Mouse (Mus musculus): Measurements from ENCODE around the gene Polk. TPM values are rescaled to one million over a fixed set of nuclear protein-coding genes. Genes with fewer than 3 reads are reported as not detected.

Polk gene
- polyA plus RNA-seq, 1 experiment: 17.0 TPM

- H3K27ac ChIP-seq (ENCODE audit: control insufficient read depth, insufficient read depth, low read depth, low read length): no peak overlapping the region
- no peaks in the 10 kb centered on the region; the same call in 1 of the 2 replicates for H3K36me3 ChIP-seq (ENCODE audit: control insufficient read depth, insufficient read depth, low read length)
- TF ChIP-seq POLR2A (IDR thresholded peaks at IDR 0.05; ENCODE audit: control insufficient read depth, low read depth, low read length): no peak
- no peak for TF ChIP-seq CTCF (IDR thresholded peaks at IDR 0.05; ENCODE audit: control insufficient read depth, insufficient read depth, insufficient replicate concordance, low read depth, low read length)
- H3K4me3 ChIP-seq (ENCODE audit: control insufficient read depth, low read depth, low read length): no peak overlapping the region
- H3K4me1 ChIP-seq (ENCODE audit: control insufficient read depth, insufficient read depth, low read length): no peaks in the 10 kb centered on the region
- H3K27me3 ChIP-seq (ENCODE audit: control insufficient read depth, insufficient read depth, low read length): no peaks in the 10 kb centered on the region
Measured at GRCm38 (mm10) chr13:96499891-96500290, 42.5 kb downstream of the Polk start.

- no peaks in the 10 kb centered on the region for H3K4me1 ChIP-seq (ENCODE audit: control insufficient read depth, insufficient read depth, low read length)
- no peak overlapping the region for H3K27ac ChIP-seq (ENCODE audit: control insufficient read depth, insufficient read depth, low read depth, low read length)
- H3K4me3 ChIP-seq (ENCODE audit: control insufficient read depth, low read depth, low read length): no peak overlapping the region
- no peak for TF ChIP-seq POLR2A (IDR thresholded peaks at IDR 0.05; ENCODE audit: control insufficient read depth, low read depth, low read length)
- TF ChIP-seq CTCF (IDR thresholded peaks at IDR 0.05; ENCODE audit: control insufficient read depth, insufficient read depth, insufficient replicate concordance, low read depth, low read length): no peak
- no peaks in the 10 kb centered on the region; the same call in 1 of the 2 replicates for H3K36me3 ChIP-seq (ENCODE audit: control insufficient read depth, insufficient read depth, low read length)
- no peaks in the 10 kb centered on the region for H3K27me3 ChIP-seq (ENCODE audit: control insufficient read depth, insufficient read depth, low read length)
Measured at GRCm38 (mm10) chr13:96496630-96497029, 45.7 kb downstream of the Polk start.

- Histone ChIP-seq H3K4me3 (ENCODE audit: control insufficient read depth, low read depth, low read length) (no peak within 1 kb of the TSS), H3K27ac (ENCODE audit: control insufficient read depth, insufficient read depth, low read depth, low read length) (peak within 1 kb of the TSS; percentile 39; the same call in 1 of the 2 replicates), H3K36me3 (ENCODE audit: control insufficient read depth, insufficient read depth, low read length) (no peaks in the 10 kb centered on the region), H3K27me3 (ENCODE audit: control insufficient read depth, insufficient read depth, low read length) (no peaks in the 10 kb centered on the region), H3K4me1 (ENCODE audit: control insufficient read depth, insufficient read depth, low read length) (no peaks in the 10 kb centered on the region)
- no peak for TF ChIP-seq POLR2A (IDR thresholded peaks at IDR 0.05; ENCODE audit: control insufficient read depth, low read depth, low read length)
- TF ChIP-seq CTCF (IDR thresholded peaks at IDR 0.05; ENCODE audit: control insufficient read depth, insufficient read depth, insufficient replicate concordance, low read depth, low read length): no peak
Measured at GRCm38 (mm10) chr13:96490433-96490832, 51.9 kb downstream of the Polk start, which contains the start of gene Gm17622. TSS of gene Gm17622 (plus strand) at chr13:96490733.

- H3K27ac ChIP-seq (ENCODE audit: control insufficient read depth, insufficient read depth, low read depth, low read length): no peak overlapping the region
- no peaks in the 10 kb centered on the region for H3K4me1 ChIP-seq (ENCODE audit: control insufficient read depth, insufficient read depth, low read length)
- no peaks in the 10 kb centered on the region for H3K27me3 ChIP-seq (ENCODE audit: control insufficient read depth, insufficient read depth, low read length)
- TF ChIP-seq CTCF (IDR thresholded peaks at IDR 0.05; ENCODE audit: control insufficient read depth, insufficient read depth, insufficient replicate concordance, low read depth, low read length): no peak
- TF ChIP-seq POLR2A (IDR thresholded peaks at IDR 0.05; ENCODE audit: control insufficient read depth, low read depth, low read length): no peak
- no peaks in the 10 kb centered on the region for H3K36me3 ChIP-seq (ENCODE audit: control insufficient read depth, insufficient read depth, low read length)
- no peak overlapping the region for H3K4me3 ChIP-seq (ENCODE audit: control insufficient read depth, low read depth, low read length)
Measured at GRCm38 (mm10) chr13:96487968-96488367, 54.4 kb downstream of the Polk start.

GRCm38 (mm10) chr13:96487230-96487629 lies 55.1 kb downstream of the Polk start:
- Histone ChIP-seq H3K4me3 (ENCODE audit: control insufficient read depth, low read depth, low read length) (no peak overlapping the region), H3K27me3 (ENCODE audit: control insufficient read depth, insufficient read depth, low read length) (no peaks in the 10 kb centered on the region), H3K27ac (ENCODE audit: control insufficient read depth, insufficient read depth, low read depth, low read length) (no peak overlapping the region), H3K36me3 (ENCODE audit: control insufficient read depth, insufficient read depth, low read length) (no peaks in the 10 kb centered on the region), H3K4me1 (ENCODE audit: control insufficient read depth, insufficient read depth, low read length) (no peaks in the 10 kb centered on the region)
- no peak for TF ChIP-seq POLR2A (IDR thresholded peaks at IDR 0.05; ENCODE audit: control insufficient read depth, low read depth, low read length)
- no peak for TF ChIP-seq CTCF (IDR thresholded peaks at IDR 0.05; ENCODE audit: control insufficient read depth, insufficient read depth, insufficient replicate concordance, low read depth, low read length)

GRCm38 (mm10) chr13:96478991-96479390 lies 63.4 kb downstream of the Polk start:
- Histone ChIP-seq H3K4me1 (ENCODE audit: control insufficient read depth, insufficient read depth, low read length) (no peaks in the 10 kb centered on the region), H3K27me3 (ENCODE audit: control insufficient read depth, insufficient read depth, low read length) (no peaks in the 10 kb centered on the region), H3K27ac (ENCODE audit: control insufficient read depth, insufficient read depth, low read depth, low read length) (no peak overlapping the region), H3K4me3 (ENCODE audit: control insufficient read depth, low read depth, low read length) (no peak overlapping the region), H3K36me3 (ENCODE audit: control insufficient read depth, insufficient read depth, low read length) (no peaks in the 10 kb centered on the region)
- TF ChIP-seq CTCF (IDR thresholded peaks at IDR 0.05; ENCODE audit: control insufficient read depth, insufficient read depth, insufficient replicate concordance, low read depth, low read length): no peak
- no peak for TF ChIP-seq POLR2A (IDR thresholded peaks at IDR 0.05; ENCODE audit: control insufficient read depth, low read depth, low read length)

GRCm38 (mm10) chr13:96477226-96477625 lies 65.2 kb downstream of the Polk start:
- no peak for TF ChIP-seq CTCF (IDR thresholded peaks at IDR 0.05; ENCODE audit: control insufficient read depth, insufficient read depth, insufficient replicate concordance, low read depth, low read length)
- no peak for TF ChIP-seq POLR2A (IDR thresholded peaks at IDR 0.05; ENCODE audit: control insufficient read depth, low read depth, low read length)
- Histone ChIP-seq H3K4me3 (ENCODE audit: control insufficient read depth, low read depth, low read length) (no peak overlapping the region), H3K27me3 (ENCODE audit: control insufficient read depth, insufficient read depth, low read length) (no peaks in the 10 kb centered on the region), H3K27ac (ENCODE audit: control insufficient read depth, insufficient read depth, low read depth, low read length) (0 out of 2 replicates have a peak overlapping the region, but pooled peaks have one; percentile 17), H3K4me1 (ENCODE audit: control insufficient read depth, insufficient read depth, low read length) (no peaks in the 10 kb centered on the region), H3K36me3 (ENCODE audit: control insufficient read depth, insufficient read depth, low read length) (no peaks in the 10 kb centered on the region)

- peak within 1 kb of the TSS; percentile 74 for H3K4me3 ChIP-seq (ENCODE audit: control insufficient read depth, low read depth, low read length)
- no peak within 1 kb of the TSS for H3K27ac ChIP-seq (ENCODE audit: control insufficient read depth, insufficient read depth, low read depth, low read length)
- H3K36me3 ChIP-seq (ENCODE audit: control insufficient read depth, insufficient read depth, low read length): no peaks in the 10 kb centered on the region
- peaks cover 17% of the 10 kb centered on the region for H3K4me1 ChIP-seq (ENCODE audit: control insufficient read depth, insufficient read depth, low read length)
- no peak for TF ChIP-seq POLR2A (IDR thresholded peaks at IDR 0.05; ENCODE audit: control insufficient read depth, low read depth, low read length)
- no peak for TF ChIP-seq CTCF (IDR thresholded peaks at IDR 0.05; ENCODE audit: control insufficient read depth, insufficient read depth, insufficient replicate concordance, low read depth, low read length)
- no peaks in the 10 kb centered on the region for H3K27me3 ChIP-seq (ENCODE audit: control insufficient read depth, insufficient read depth, low read length)
Measured at GRCm38 (mm10) chr13:96470957-96471356, 71.4 kb downstream of the Polk start, which contains the start of gene Ankdd1b. TSS of gene Ankdd1b (minus strand) at chr13:96471198.
